Mouse (Mus musculus) myocyte (in vitro differentiated cells): ENCODE measurements around the gene Srpr. TPM values are rescaled to one million over a fixed set of nuclear protein-coding genes. Genes with fewer than 3 reads are reported as not detected.

ENCODE experiments used
- H3K27me3 ChIP-seq: one replicate; pipeline ENCODE4 v1.6.1; 2011; ENCODE audit not compliant: control insufficient read depth, insufficient read depth, insufficient read length
- H3K36me3 ChIP-seq: one replicate; pipeline ENCODE4 v1.6.1; 2011; ENCODE audit not compliant: control insufficient read depth, insufficient read depth
- H3K4me2 ChIP-seq: one replicate; pipeline ENCODE4 v1.6.1; 2011; ENCODE audit warnings: low read depth, control low read depth
- H3K4me3 ChIP-seq: one replicate; pipeline ENCODE4 v1.5.1; 2011; ENCODE audit warnings: mild to moderate bottlenecking, control low read depth, moderate library complexity
- H3K79me2 ChIP-seq: one replicate; pipeline ENCODE4 v1.6.1; 2011; ENCODE audit not compliant: control insufficient read depth, insufficient read depth
- H3ac ChIP-seq: one replicate; pipeline ENCODE4 v1.6.1; 2011; ENCODE audit not compliant: control insufficient read depth, insufficient read length
- CEBPB ChIP-seq: IDR thresholded peaks from 2 replicates; pipeline ENCODE4 v1.6.1; 2011; ENCODE audit warnings: mild to moderate bottlenecking, moderate library complexity; ENCODE audit not compliant: poor library complexity, insufficient read depth, severe bottlenecking
- E2F4 ChIP-seq: IDR thresholded peaks from one replicate; pipeline ENCODE4 v1.6.1; 2011; ENCODE audit warnings: mild to moderate bottlenecking, control low read depth, moderate library complexity; ENCODE audit not compliant: insufficient read depth
- MAX ChIP-seq: IDR thresholded peaks from one replicate; pipeline ENCODE4 v1.6.1; 2011; ENCODE audit warnings: low read depth, mild to moderate bottlenecking, control low read depth
- MYOD1 ChIP-seq, 3 experiments: IDR thresholded peaks; one replicate each; pipeline ENCODE4 v1.6.1; 2011; ENCODE audit warnings: control low read depth in 2 of 3, low read depth in 2 of 3, mild to moderate bottlenecking in 2 of 3, moderate library complexity in 1 of 3; ENCODE audit not compliant: insufficient read length in 2 of 3, control insufficient read depth in 1 of 3
- MYOG ChIP-seq, 3 experiments: IDR thresholded peaks; one replicate each; pipeline ENCODE4 v1.6.1; 2011; ENCODE audit warnings: control low read depth in 2 of 3, low read depth in 2 of 3, mild to moderate bottlenecking in 2 of 3; ENCODE audit not compliant: insufficient read length in 2 of 3, control insufficient read depth in 1 of 3, insufficient read depth in 1 of 3
- POLR2A ChIP-seq: IDR thresholded peaks from one replicate; pipeline ENCODE4 v1.6.1; 2011; ENCODE audit warnings: low read depth, mild to moderate bottlenecking, control low read depth, moderate library complexity; ENCODE audit not compliant: insufficient read length
- POLR2AphosphoS2 ChIP-seq: IDR thresholded peaks from one replicate; pipeline ENCODE4 v1.6.1; 2011; ENCODE audit warnings: low read depth, control low read depth; ENCODE audit not compliant: insufficient read length
- REST ChIP-seq: IDR thresholded peaks from one replicate; pipeline ENCODE4 v1.6.1; 2011; ENCODE audit warnings: mild to moderate bottlenecking, control low read depth, moderate library complexity; ENCODE audit not compliant: insufficient read depth, insufficient read length
- SRF ChIP-seq: IDR thresholded peaks from one replicate; pipeline ENCODE4 v1.6.1; 2011; ENCODE audit warnings: low read depth; ENCODE audit not compliant: control insufficient read depth, insufficient read length
- TCF12 ChIP-seq: IDR thresholded peaks from one replicate; pipeline ENCODE4 v1.6.1; 2011; ENCODE audit warnings: mild to moderate bottlenecking, control low read depth; ENCODE audit not compliant: poor library complexity, insufficient read depth, severe bottlenecking
- TCF3 ChIP-seq: IDR thresholded peaks from one replicate; pipeline ENCODE4 v1.6.1; 2011; ENCODE audit warnings: low read depth, control low read depth; ENCODE audit not compliant: insufficient read length
- USF1 ChIP-seq: IDR thresholded peaks from one replicate; pipeline ENCODE4 v1.6.1; 2011; ENCODE audit warnings: low read depth, mild to moderate bottlenecking, control low read depth, moderate library complexity
- polyA plus RNA-seq: library from polyadenylated mRNA; unstranded; fragments of >200 nt; fragmentation: generic; extraction: Trizol; gene quantifications from one replicate; pipeline ENCODE4 v1.2.1, GENCODE M21; 2012; ENCODE audit warnings: missing spikeins

Srpr gene
- polyA plus RNA-seq, 1 experiment = 103 TPM

DNA sequence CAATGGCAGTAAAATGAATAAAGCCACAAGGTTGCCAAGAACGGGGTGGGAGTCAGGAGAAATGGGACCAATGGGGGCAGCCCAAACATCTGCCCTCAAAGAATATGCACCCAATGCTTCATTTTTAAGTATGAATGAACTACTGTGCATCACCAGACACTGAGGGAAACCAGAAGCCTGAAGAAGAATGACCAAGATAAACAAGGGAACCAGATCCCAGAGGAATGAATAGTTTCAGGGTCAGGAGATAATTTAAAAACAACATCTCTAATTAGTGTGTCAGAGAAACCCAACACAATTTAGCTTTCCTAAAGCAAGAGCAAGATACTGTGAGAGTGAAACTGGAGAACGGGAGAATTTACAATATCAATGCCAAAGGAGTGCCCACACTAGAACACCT is 39.3 kb upstream of the Srpr start:
- TF ChIP-seq MYOD1 (IDR thresholded peaks at IDR 0.05; ENCODE audit: control insufficient read depth in 1 of 3, insufficient read length in 2 of 3, low read depth in 2 of 3) = no peak
- TF ChIP-seq POLR2AphosphoS2 = no peak
- TF ChIP-seq TCF12 = no peak
- TF ChIP-seq E2F4 = no peak
- TF ChIP-seq REST = no peak
- TF ChIP-seq TCF3 = no peak
- no peak for TF ChIP-seq CEBPB
- no peak for TF ChIP-seq USF1
- TF ChIP-seq MAX = no peak
- no peak for TF ChIP-seq MYOG (IDR thresholded peaks at IDR 0.05; ENCODE audit: control insufficient read depth in 1 of 3, insufficient read depth in 1 of 3, insufficient read length in 2 of 3, low read depth in 2 of 3)
- Histone ChIP-seq H3K36me3 (peaks cover 15% of the 10 kb centered on the region), H3ac (no peak overlapping the region), H3K79me2 (peaks cover 10% of the 10 kb centered on the region), H3K4me3 (no peak overlapping the region), H3K27me3 (no peaks in the 10 kb centered on the region), H3K4me2 (no peak overlapping the region)

DNA sequence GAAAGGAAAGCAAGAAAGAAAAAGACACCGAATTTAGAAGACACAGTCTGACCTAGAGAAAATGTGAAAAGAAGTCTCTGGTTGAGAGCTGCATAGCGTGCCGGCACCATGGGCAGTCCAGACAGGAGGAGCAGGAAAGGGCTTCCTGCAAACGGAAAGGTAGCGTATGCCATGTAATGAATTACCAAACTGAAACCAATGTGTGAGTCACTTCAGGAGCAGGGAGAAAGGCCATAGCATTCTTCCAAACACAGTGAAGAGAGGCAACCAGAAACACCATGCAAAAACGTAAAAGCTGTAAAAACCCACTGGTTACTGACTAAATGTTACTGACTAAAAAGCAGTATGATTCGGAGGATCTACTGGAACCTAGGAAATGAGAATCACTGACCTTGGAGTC is 38.3 kb upstream of the Srpr start:
- Histone ChIP-seq H3K27me3 (no peaks in the 10 kb centered on the region), H3K4me2 (no peak overlapping the region), H3ac (no peak overlapping the region), H3K4me3 (no peak overlapping the region), H3K79me2 (peaks cover 10% of the 10 kb centered on the region), H3K36me3 (peaks cover 15% of the 10 kb centered on the region)
- no peak for TF ChIP-seq USF1
- no peak for TF ChIP-seq POLR2AphosphoS2
- TF ChIP-seq CEBPB = no peak
- no peak for TF ChIP-seq TCF3
- no peak for TF ChIP-seq SRF
- no peak for TF ChIP-seq REST
- TF ChIP-seq E2F4 = no peak

DNA sequence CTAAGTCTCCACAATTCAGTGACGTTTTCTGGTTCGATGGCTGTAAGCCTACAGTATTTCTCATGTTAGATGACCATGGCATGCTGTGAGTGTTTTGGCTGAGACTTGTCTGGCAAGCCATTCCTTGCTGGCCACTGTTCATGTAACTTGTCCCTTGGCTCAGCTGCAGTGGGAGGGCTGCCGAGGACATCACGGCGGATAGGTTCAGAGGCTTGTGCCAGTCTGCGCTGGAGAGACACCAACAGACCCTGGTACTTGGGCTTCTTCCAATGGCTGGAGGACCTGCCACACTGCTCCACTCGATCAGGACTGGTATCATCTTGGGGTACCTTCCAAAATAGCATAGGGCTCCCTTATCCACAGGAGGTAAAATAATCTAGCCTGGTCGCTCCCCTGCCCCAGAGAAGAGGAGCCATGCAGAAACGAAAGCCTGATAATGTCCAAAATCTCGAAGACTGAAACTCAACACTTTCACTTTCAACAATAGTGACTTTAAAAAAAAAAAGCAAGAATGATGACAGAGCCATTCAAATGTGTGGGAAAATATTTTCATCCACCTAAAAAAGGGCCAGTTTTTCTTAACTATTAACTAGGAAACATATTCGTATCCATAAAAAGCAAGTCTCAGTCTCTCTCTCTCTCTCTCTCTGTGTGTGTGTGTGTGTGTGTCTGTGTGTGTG is 36.8 kb upstream of the Srpr start:
- Histone ChIP-seq H3K36me3 (peaks cover 15% of the 10 kb centered on the region), H3ac (no peak overlapping the region), H3K79me2 (peaks cover 1% of the 10 kb centered on the region), H3K27me3 (no peaks in the 10 kb centered on the region), H3K4me3 (no peak overlapping the region), H3K4me2 (no peak overlapping the region)
- no peak for TF ChIP-seq MYOG (IDR thresholded peaks at IDR 0.05; ENCODE audit: control insufficient read depth in 1 of 3, insufficient read depth in 1 of 3, insufficient read length in 2 of 3, low read depth in 2 of 3)
- TF ChIP-seq POLR2AphosphoS2 = no peak
- TF ChIP-seq POLR2A = no peak
- no peak for TF ChIP-seq E2F4
- no peak for TF ChIP-seq USF1
- TF ChIP-seq TCF12 = no peak
- no peak for TF ChIP-seq CEBPB
- no peak for TF ChIP-seq MAX
- no peak for TF ChIP-seq MYOD1 (IDR thresholded peaks at IDR 0.05; ENCODE audit: control insufficient read depth in 1 of 3, insufficient read length in 2 of 3, low read depth in 2 of 3)
- TF ChIP-seq SRF = no peak
- no peak for TF ChIP-seq REST
- no peak for TF ChIP-seq TCF3

DNA sequence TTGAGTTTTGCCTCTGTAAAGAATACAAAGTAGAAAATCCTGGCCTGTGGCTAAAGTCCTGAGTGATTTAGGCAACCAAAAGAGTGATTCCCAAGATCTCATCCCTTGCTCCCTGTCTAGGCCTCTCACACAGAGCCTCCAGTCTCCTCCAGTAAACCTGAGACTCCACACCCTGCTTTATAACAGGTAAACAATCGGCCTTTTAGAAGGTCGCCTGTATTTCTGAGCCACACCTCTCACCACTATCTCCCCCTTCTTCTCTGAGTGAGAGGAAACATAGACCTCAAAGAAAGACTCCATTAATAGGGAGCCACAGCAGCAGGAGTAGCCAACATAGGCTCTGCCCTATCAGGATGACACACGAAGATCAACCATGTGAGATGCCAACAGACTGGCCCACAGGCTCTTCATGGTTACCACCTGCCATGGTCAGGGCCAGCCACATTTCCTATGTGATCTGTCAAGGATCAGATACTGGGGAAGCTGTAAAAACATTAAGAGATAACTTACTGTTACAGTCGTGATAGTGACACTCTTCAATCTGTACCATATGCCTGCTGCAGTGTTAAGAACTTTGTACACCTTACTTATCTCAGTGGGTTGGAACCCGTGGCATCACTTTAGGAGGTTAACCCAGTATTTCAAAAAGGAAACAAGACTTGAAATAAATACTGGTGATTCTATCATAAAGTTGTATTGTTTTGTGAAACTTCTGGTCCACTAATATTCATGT is 35.7 kb upstream of the Srpr start:
- H3K36me3 ChIP-seq = peaks cover 15% of the 10 kb centered on the region
- TF ChIP-seq REST = no peak
- TF ChIP-seq TCF3 = no peak
- TF ChIP-seq CEBPB = no peak
- no peak for TF ChIP-seq E2F4
- TF ChIP-seq MYOG (IDR thresholded peaks at IDR 0.05; ENCODE audit: control insufficient read depth in 1 of 3, insufficient read depth in 1 of 3, insufficient read length in 2 of 3, low read depth in 2 of 3) = no peak
- TF ChIP-seq USF1 = no peak
- no peak for TF ChIP-seq POLR2A
- TF ChIP-seq MYOD1 (IDR thresholded peaks at IDR 0.05; ENCODE audit: control insufficient read depth in 1 of 3, insufficient read length in 2 of 3, low read depth in 2 of 3) = no peak
- no peak for TF ChIP-seq TCF12
- TF ChIP-seq POLR2AphosphoS2 = no peak
- no peak for TF ChIP-seq SRF
- TF ChIP-seq MAX = no peak
- H3K27me3 ChIP-seq = no peaks in the 10 kb centered on the region
- no peak overlapping the region for H3K4me2 ChIP-seq
- no peaks in the 10 kb centered on the region for H3K79me2 ChIP-seq
- no peak overlapping the region for H3K4me3 ChIP-seq
- no peak overlapping the region for H3ac ChIP-seq
